Mouse (Mus musculus): ENCODE measurements around the gene Med24. TPM values are rescaled to one million over a fixed set of nuclear protein-coding genes. Genes with fewer than 3 reads are reported as not detected.
"Not testable (repeated sequence)": the region's sequence is repeated elsewhere in the genome, so short reads cannot be mapped to it uniquely, and the experiment has no call there.

Med24 gene
- total RNA-seq, 2 experiments from 2014 or later = 28.7 to 46.3 TPM

GRCm38 (mm10) chr11:98696454-98697216, 32.6 kb downstream of the Med24 start:
- ATAC-seq (replicated peaks; ENCODE audit: poor library complexity) = no peak

GRCm38 (mm10) chr11:98695408-98695807, 33.8 kb downstream of the Med24 start:
- no peak for ATAC-seq (replicated peaks; ENCODE audit: poor library complexity)

- no peak for ATAC-seq (replicated peaks; ENCODE audit: poor library complexity)
These were observed 34.9 kb downstream of the Med24 start for GRCm38 (mm10) chr11:98694301-98694700.

- no peak for ATAC-seq (replicated peaks; ENCODE audit: poor library complexity)
These were observed 35.5 kb downstream of the Med24 start for GRCm38 (mm10) chr11:98693746-98694145.

- ATAC-seq (replicated peaks; ENCODE audit: poor library complexity) = peak; percentile 39; the same call in 1 of the 2 replicates
These were observed 36.0 kb downstream of the Med24 start for GRCm38 (mm10) chr11:98693201-98693600.

GRCm38 (mm10) chr11:98688009-98688408, 41.2 kb downstream of the Med24 start:
- no peak for ATAC-seq (replicated peaks; ENCODE audit: poor library complexity)

- ATAC-seq (replicated peaks; ENCODE audit: poor library complexity) = no peak
These were observed 42.3 kb downstream of the Med24 start for GRCm38 (mm10) chr11:98686976-98687375.

GRCm38 (mm10) chr11:98685642-98686041, 43.6 kb downstream of the Med24 start:
- no peak for ATAC-seq (replicated peaks; ENCODE audit: poor library complexity)

- no peak for ATAC-seq (replicated peaks; ENCODE audit: poor library complexity)
These were observed 46.4 kb downstream of the Med24 start for GRCm38 (mm10) chr11:98682811-98683210.

GRCm38 (mm10) chr11:98681786-98682745, 47.2 kb downstream of the Med24 start, which contains the start of gene Psmd3:
Psmd3 (plus strand) TSS chr11:98682554.
- peak; percentile 94 for ATAC-seq (replicated peaks; ENCODE audit: poor library complexity)

GRCm38 (mm10) chr11:98681186-98681585, 48.0 kb downstream of the Med24 start:
- no peak for ATAC-seq (replicated peaks; ENCODE audit: poor library complexity)

GRCm38 (mm10) chr11:98680595-98680994, 48.6 kb downstream of the Med24 start:
- not testable (repeated sequence) for ATAC-seq (replicated peaks; ENCODE audit: poor library complexity)

- ATAC-seq (replicated peaks; ENCODE audit: poor library complexity) = no peak
These were observed 49.2 kb downstream of the Med24 start for GRCm38 (mm10) chr11:98680023-98680422.

- no peak for ATAC-seq (replicated peaks; ENCODE audit: poor library complexity)
These were observed 53.3 kb downstream of the Med24 start for GRCm38 (mm10) chr11:98675829-98676363.

- peak; percentile 88 for ATAC-seq (replicated peaks; ENCODE audit: poor library complexity)
These were observed 56.1 kb downstream of the Med24 start for GRCm38 (mm10) chr11:98673136-98673535.

GRCm38 (mm10) chr11:98672482-98672881, 56.8 kb downstream of the Med24 start:
- ATAC-seq (replicated peaks; ENCODE audit: poor library complexity) = no peak

GRCm38 (mm10) chr11:98671857-98672256, 57.4 kb downstream of the Med24 start:
- peak; percentile 70; the same call in 1 of the 2 replicates for ATAC-seq (replicated peaks; ENCODE audit: poor library complexity)

- 0 out of 2 replicates have a peak, but pooled peaks have one; percentile 8 for ATAC-seq (replicated peaks; ENCODE audit: poor library complexity)
These were observed 57.9 kb downstream of the Med24 start for GRCm38 (mm10) chr11:98671284-98671815.

- ATAC-seq (replicated peaks; ENCODE audit: poor library complexity) = no peak
These were observed 60.3 kb downstream of the Med24 start for GRCm38 (mm10) chr11:98668984-98669383.

- ATAC-seq (replicated peaks; ENCODE audit: poor library complexity) = no peak
These were observed 65.1 kb downstream of the Med24 start, which contains the start of gene Gsdma for GRCm38 (mm10) chr11:98664091-98664490. Gsdma (plus strand) TSS chr11:98664351.

- peak; percentile 96 for ATAC-seq (replicated peaks; ENCODE audit: poor library complexity)
These were observed 68.7 kb downstream of the Med24 start for GRCm38 (mm10) chr11:98660517-98660916.
